Comparison of ENCODE assay signal across 11 mouse cellular contexts in the genomic region with DNA sequence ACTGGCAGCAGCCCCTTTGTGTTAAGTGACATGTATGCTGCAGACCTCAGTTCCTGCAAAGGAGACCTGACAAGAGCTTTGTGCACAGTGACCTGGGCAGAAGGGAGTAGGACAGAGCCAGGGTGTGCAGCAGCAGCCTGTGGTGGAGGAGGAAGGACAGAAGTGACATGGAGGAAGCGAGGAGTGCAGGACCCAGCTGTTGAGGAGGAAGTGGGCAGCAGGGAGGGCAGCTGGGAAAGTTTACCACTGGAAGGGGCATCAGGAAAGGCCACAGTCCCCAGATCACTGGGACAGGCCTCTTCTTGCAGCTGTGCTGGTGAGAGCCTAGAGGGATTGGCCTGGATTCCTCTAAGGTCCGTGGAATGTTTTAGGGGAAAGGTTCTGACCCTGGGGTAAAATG. TPM values are rescaled to one million over a fixed set of nuclear protein-coding genes. Genes with fewer than 3 reads are reported as not detected.
DNase-seq lines count a peak whose midpoint lies in the region; ATAC-seq lines count a peak whose summit lies in the region.
"Had no signal": no experiment of that assay in that cellular context is flagged by ENCODE, and none has a peak within 500 bp of the region (broad histone marks: within the 10 kb centered on the region; RNA-seq: fewer than 3 reads in every experiment).

No protein-coding gene starts in this region.

- no peak overlapping the region for H3K4me2 ChIP-seq in heart, embryonic 11.5 days
- no peak overlapping the region for H3K4me2 ChIP-seq in midbrain, embryonic 16.5 days (ENCODE audit: low read length)
- peak overlapping the region; percentile 62 for H3K4me2 ChIP-seq in stomach, embryonic 15.5 days
- no peak overlapping the region for H3K4me2 ChIP-seq in midbrain, embryonic 14.5 days (ENCODE audit: low read length)
- H3K4me2 ChIP-seq: hindbrain, embryonic 12.5 days had no signal

- intact Hi-C loops in heart, postnatal 36 days (cut with DNase I), result loop anchor here (10.0 kb wide), 1 partner anchor 395 kb away; no protein-coding TSS in a partner anchor

- H3K27me3 ChIP-seq in heart, embryonic 11.5 days (ENCODE audit: control insufficient read depth, insufficient read depth, low read length), result no peaks in the 10 kb centered on the region
- H3K27me3 ChIP-seq in midbrain, embryonic 10.5 days (ENCODE audit: low read depth, poor library complexity, severe bottlenecking), result no peaks in the 10 kb centered on the region
- H3K27me3 ChIP-seq in midbrain, embryonic 16.5 days (ENCODE audit: control insufficient read depth, insufficient read depth, low read depth, low read length), result no peaks in the 10 kb centered on the region
- no peaks in the 10 kb centered on the region for H3K27me3 ChIP-seq in limb, embryonic 10.5 days (ENCODE audit: low read depth, poor library complexity, severe bottlenecking)
- H3K27me3 ChIP-seq in stomach, embryonic 15.5 days (replicated peaks), result no peaks in the 10 kb centered on the region
- no peaks in the 10 kb centered on the region for H3K27me3 ChIP-seq in midbrain, embryonic 14.5 days (ENCODE audit: control insufficient read depth, insufficient read depth, low read length)
- H3K27me3 ChIP-seq: hindbrain, embryonic 12.5 days had no signal

- 71% methylated on average over 2 of the region's 2 CpGs for WGBS in heart, embryonic 11.5 days (ENCODE audit: insufficient replicate concordance)
- WGBS in midbrain, embryonic 10.5 days, result 69% methylated on average over 2 of the region's 2 CpGs
- 83% methylated on average over 2 of the region's 2 CpGs for WGBS in midbrain, embryonic 16.5 days
- 67% methylated on average over 2 of the region's 2 CpGs for WGBS in limb, embryonic 10.5 days
- WGBS in stomach, embryonic 15.5 days, result 50% methylated on average over 2 of the region's 2 CpGs
- WGBS in midbrain, embryonic 14.5 days, result 88% methylated on average over 2 of the region's 2 CpGs

- H3K4me1 ChIP-seq in heart, embryonic 11.5 days (ENCODE audit: control insufficient read depth, insufficient read depth, low read length), result peaks cover 22% of the 10 kb centered on the region
- peaks cover 30% of the 10 kb centered on the region for H3K4me1 ChIP-seq in midbrain, embryonic 10.5 days
- H3K4me1 ChIP-seq in midbrain, embryonic 16.5 days (ENCODE audit: control insufficient read depth, insufficient read depth, low read length), result peaks cover 2% of the 10 kb centered on the region; the same call in 1 of the 2 replicates
- H3K4me1 ChIP-seq in limb, embryonic 10.5 days, result peaks cover 34% of the 10 kb centered on the region
- H3K4me1 ChIP-seq in stomach, embryonic 15.5 days, result peaks cover 38% of the 10 kb centered on the region
- no peaks in the 10 kb centered on the region for H3K4me1 ChIP-seq in midbrain, embryonic 14.5 days (ENCODE audit: control insufficient read depth, insufficient read depth, low read length)

- no peak overlapping the region for H3K27ac ChIP-seq in heart, embryonic 11.5 days (ENCODE audit: low read depth, low read length)
- 0 out of 2 replicates have a peak overlapping the region, but pooled peaks have one; percentile 46 for H3K27ac ChIP-seq in midbrain, embryonic 10.5 days (replicated peaks)
- H3K27ac ChIP-seq in midbrain, embryonic 16.5 days (ENCODE audit: low read length), result no peak overlapping the region
- peak overlapping the region; percentile 32 for H3K27ac ChIP-seq in limb, embryonic 10.5 days
- H3K27ac ChIP-seq in stomach, embryonic 15.5 days, result peak overlapping the region; percentile 93
- no peak overlapping the region for H3K27ac ChIP-seq in midbrain, embryonic 14.5 days (replicated peaks; ENCODE audit: low read depth, low read length)
- H3K27ac ChIP-seq: hindbrain, embryonic 12.5 days; left cerebral cortex, adult 2 months had no signal

- no peaks in the 10 kb centered on the region for H3K9me3 ChIP-seq in heart, embryonic 11.5 days (replicated peaks; ENCODE audit: control insufficient read depth, low read length)
- no peaks in the 10 kb centered on the region for H3K9me3 ChIP-seq in midbrain, embryonic 10.5 days (replicated peaks)
- no peaks in the 10 kb centered on the region for H3K9me3 ChIP-seq in midbrain, embryonic 16.5 days (replicated peaks; ENCODE audit: control insufficient read depth, low read length, poor library complexity, severe bottlenecking)
- H3K9me3 ChIP-seq in limb, embryonic 10.5 days (replicated peaks), result no peaks in the 10 kb centered on the region
- no peaks in the 10 kb centered on the region for H3K9me3 ChIP-seq in stomach, embryonic 15.5 days
- H3K9me3 ChIP-seq in midbrain, embryonic 14.5 days (ENCODE audit: control insufficient read depth, low read length), result no peaks in the 10 kb centered on the region
- H3K9me3 ChIP-seq: hindbrain, embryonic 12.5 days had no signal

- no peak for DNase-seq in heart, postnatal 36 days
- no peak for DNase-seq in midbrain, embryonic 10.5 days (ENCODE audit: low spot score)
- no peak for DNase-seq in limb, embryonic 10.5 days (ENCODE audit: low spot score)
- no peak for DNase-seq in midbrain, embryonic 14.5 days
- DNase-seq: cerebellum, adult 2 months had no signal

- ATAC-seq in heart, embryonic 11.5 days (replicated peaks; ENCODE audit: insufficient number of reproducible peaks, low FRiP score, low TSS enrichment), result no peak
- ATAC-seq in midbrain, embryonic 16.5 days, result no peak
- no peak for ATAC-seq in stomach, embryonic 15.5 days (ENCODE audit: insufficient read depth, low FRiP score, low read depth)
- ATAC-seq in inflammation-experienced regulatory T-cells, adult 6 months, result no peak
- ATAC-seq in midbrain, embryonic 14.5 days (ENCODE audit: low FRiP score, low TSS enrichment), result no peak

- H3K36me3 ChIP-seq in heart, embryonic 11.5 days (ENCODE audit: control insufficient read depth, insufficient read depth, low read length), result no peaks in the 10 kb centered on the region
- no peaks in the 10 kb centered on the region for H3K36me3 ChIP-seq in midbrain, embryonic 10.5 days
- no peaks in the 10 kb centered on the region for H3K36me3 ChIP-seq in midbrain, embryonic 16.5 days (ENCODE audit: control insufficient read depth, insufficient read depth, low read length)
- no peaks in the 10 kb centered on the region for H3K36me3 ChIP-seq in limb, embryonic 10.5 days
- H3K36me3 ChIP-seq in stomach, embryonic 15.5 days, result no peaks in the 10 kb centered on the region
- H3K36me3 ChIP-seq in midbrain, embryonic 14.5 days (ENCODE audit: control insufficient read depth, insufficient read depth, low read length), result no peaks in the 10 kb centered on the region
- H3K36me3 ChIP-seq: hindbrain, embryonic 12.5 days had no signal

- H3K4me3 ChIP-seq in heart, embryonic 11.5 days (ENCODE audit: low read depth, low read length), result no peak overlapping the region
- H3K4me3 ChIP-seq in midbrain, embryonic 10.5 days, result no peak overlapping the region
- H3K4me3 ChIP-seq in midbrain, embryonic 16.5 days (ENCODE audit: low read depth, low read length), result no peak overlapping the region
- H3K4me3 ChIP-seq in limb, embryonic 10.5 days, result no peak overlapping the region
- peak overlapping the region; percentile 37 for H3K4me3 ChIP-seq in stomach, embryonic 15.5 days (replicated peaks)
- no peak overlapping the region for H3K4me3 ChIP-seq in midbrain, embryonic 14.5 days (replicated peaks; ENCODE audit: low read depth, low read length)
- H3K4me3 ChIP-seq: hindbrain, embryonic 12.5 days; left cerebral cortex, adult 2 months had no signal

- H3K9ac ChIP-seq in heart, embryonic 11.5 days (ENCODE audit: low read depth, low read length), result peak overlapping the region; percentile 56
- H3K9ac ChIP-seq in midbrain, embryonic 16.5 days (ENCODE audit: low read depth, low read length), result no peak overlapping the region
- 0 out of 2 replicates have a peak overlapping the region, but pooled peaks have one; percentile 12 for H3K9ac ChIP-seq in stomach, embryonic 15.5 days
- H3K9ac ChIP-seq in midbrain, embryonic 14.5 days (replicated peaks; ENCODE audit: low read length), result no peak overlapping the region
- H3K9ac ChIP-seq: hindbrain, embryonic 12.5 days had no signal

RNA-seq across cellular contexts. Expression of gene Gm45837, which starts 31.0 kb away (rescaled TPM):
- 0.89 TPM in 1 of 2 replicates, not detected in the other for polyA plus RNA-seq in heart, embryonic 11.5 days (2014; fragmentation: Nextera tagmentation; extraction: Ambion mirVana)
- not detected for total RNA-seq in heart, postnatal 36 days (2021)
- 3.0 TPM in 1 of 2 replicates, not detected in the other for polyA plus RNA-seq in midbrain, embryonic 10.5 days (2016; fragmentation: Nextera tagmentation; extraction: Ambion mirVana)
- polyA plus RNA-seq in midbrain, embryonic 16.5 days (2015; fragmentation: Nextera tagmentation; extraction: Ambion mirVana), result 0.65 and 0.69 TPM in 2 replicates
- polyA plus RNA-seq in limb, embryonic 10.5 days (2016; fragmentation: Nextera tagmentation; extraction: Ambion mirVana), result 0.06 TPM in 1 of 2 replicates, not detected in the other
- polyA plus RNA-seq in stomach, embryonic 15.5 days (2015; fragmentation: Nextera tagmentation; extraction: Ambion mirVana), result 3.6 and 8.0 TPM in 2 replicates
- 10 to 100 TPM in 2 of 3 experiments, 1 to 10 TPM in 1; 6.7 to 39.0 (median 18.9) TPM for polyA plus RNA-seq in inflammation-experienced regulatory T-cells, adult 6 months (2017; shearing (Covaris generic))
- not detected in 2 replicates for polyA plus RNA-seq in midbrain, embryonic 14.5 days (2014; fragmentation: Nextera tagmentation; extraction: Ambion mirVana)
- polyA plus RNA-seq: hindbrain, embryonic 12.5 days had no signal

RNA-seq across cellular contexts. Expression of gene Arap1, which starts 31.9 kb away (rescaled TPM):
- 15.4 and 16.0 TPM in 2 replicates for polyA plus RNA-seq in heart, embryonic 11.5 days (2014; fragmentation: Nextera tagmentation; extraction: Ambion mirVana)
- total RNA-seq in heart, postnatal 36 days (2021), result 10 to 100 TPM; 28.7 to 33.9 TPM
- 13.6 and 16.3 TPM in 2 replicates for polyA plus RNA-seq in midbrain, embryonic 10.5 days (2016; fragmentation: Nextera tagmentation; extraction: Ambion mirVana)
- polyA plus RNA-seq in midbrain, embryonic 16.5 days (2015; fragmentation: Nextera tagmentation; extraction: Ambion mirVana), result 8.8 and 11.4 TPM in 2 replicates
- polyA plus RNA-seq in limb, embryonic 10.5 days (2016; fragmentation: Nextera tagmentation; extraction: Ambion mirVana), result 13.1 and 20.5 TPM in 2 replicates
- 88.7 and 92.5 TPM in 2 replicates for polyA plus RNA-seq in stomach, embryonic 15.5 days (2015; fragmentation: Nextera tagmentation; extraction: Ambion mirVana)
- polyA plus RNA-seq in inflammation-experienced regulatory T-cells, adult 6 months (2017; shearing (Covaris generic)), result 10 to 100 TPM; 29.0 to 58.0 (median 41.3) TPM
- 2.0 and 8.7 TPM in 2 replicates for polyA plus RNA-seq in midbrain, embryonic 14.5 days (2014; fragmentation: Nextera tagmentation; extraction: Ambion mirVana)

RNA-seq across cellular contexts. Expression of gene Pde2a, which starts 41.8 kb away (rescaled TPM):
- polyA plus RNA-seq in heart, embryonic 11.5 days (2014; fragmentation: Nextera tagmentation; extraction: Ambion mirVana), result 5.8 and 5.9 TPM in 2 replicates
- total RNA-seq in heart, postnatal 36 days (2021), result 10 to 100 TPM; 51.8 to 74.3 TPM
- polyA plus RNA-seq in midbrain, embryonic 10.5 days (2016; fragmentation: Nextera tagmentation; extraction: Ambion mirVana), result 11.9 and 13.4 TPM in 2 replicates
- 31.6 and 35.5 TPM in 2 replicates for polyA plus RNA-seq in midbrain, embryonic 16.5 days (2015; fragmentation: Nextera tagmentation; extraction: Ambion mirVana)
- polyA plus RNA-seq in limb, embryonic 10.5 days (2016; fragmentation: Nextera tagmentation; extraction: Ambion mirVana), result 9.2 and 9.3 TPM in 2 replicates
- 9.1 and 15.9 TPM in 2 replicates for polyA plus RNA-seq in stomach, embryonic 15.5 days (2015; fragmentation: Nextera tagmentation; extraction: Ambion mirVana)
- 10 to 100 TPM in 2 of 3 experiments, 1 to 10 TPM in 1; 6.1 to 36.2 (median 19.9) TPM for polyA plus RNA-seq in inflammation-experienced regulatory T-cells, adult 6 months (2017; shearing (Covaris generic))
- 23.0 and 25.7 TPM in 2 replicates for polyA plus RNA-seq in midbrain, embryonic 14.5 days (2014; fragmentation: Nextera tagmentation; extraction: Ambion mirVana)

Comparison
In these comparisons a context has a peak if more than half of its experiments do, and no peak if none do; other contexts are left out.
1. H3K27ac ChIP-seq: peak in midbrain, embryonic 10.5 days (single experiment), limb, embryonic 10.5 days (single experiment) and stomach, embryonic 15.5 days (single experiment); none in heart, embryonic 11.5 days (single experiment), midbrain, embryonic 16.5 days (single experiment) and midbrain, embryonic 14.5 days (single experiment).
2. H3K9ac ChIP-seq: peak in heart, embryonic 11.5 days (single experiment) and stomach, embryonic 15.5 days (single experiment); none in midbrain, embryonic 16.5 days (single experiment) and midbrain, embryonic 14.5 days (single experiment).